Mouse (Mus musculus) inflammation-experienced regulatory T-cells, adult 6 months (primary cell): ENCODE measurements at regions not wholly inside any gene's neighbourhood (a gene's known extent, or its start where the extent isn't known, plus 50 kb on each side); places are given as distances from the start of the nearest gene placed in this dataset.
"Not testable (repeated sequence)": the region's sequence is repeated elsewhere in the genome, so short reads cannot be mapped to it uniquely, and the experiment has no call there.

ENCODE experiments used
- ATAC-seq: one replicate; pipeline ENCODE4 v1.8.0; 2017

- ATAC-seq, result not testable (repeated sequence)
Measured at GRCm38 (mm10) chr17:82922986-82923385, 292.1 kb upstream of the Pkdcc start.

- ATAC-seq, result no peak
Measured at GRCm38 (mm10) chr17:82925751-82926150, 289.3 kb upstream of the Pkdcc start.

- no peak for ATAC-seq
Measured at GRCm38 (mm10) chr17:82927681-82928080, 287.4 kb upstream of the Pkdcc start.

GRCm38 (mm10) chr17:82929511-82929910, 285.6 kb upstream of the Pkdcc start:
- ATAC-seq, result no peak

- ATAC-seq, result no peak
Measured at GRCm38 (mm10) chr17:82930738-82931137, 284.4 kb upstream of the Pkdcc start.

- ATAC-seq, result no peak
Measured at GRCm38 (mm10) chr17:82931476-82931875, 283.6 kb upstream of the Pkdcc start.

GRCm38 (mm10) chr17:82936836-82937235, 278.3 kb upstream of the Pkdcc start:
- ATAC-seq, result no peak

GRCm38 (mm10) chr17:82946083-82946482, 269.0 kb upstream of the Pkdcc start:
- ATAC-seq, result no peak

GRCm38 (mm10) chr17:82949794-82950193, 265.3 kb upstream of the Pkdcc start:
- no peak for ATAC-seq

- ATAC-seq, result no peak
Measured at GRCm38 (mm10) chr17:82950268-82950667, 264.8 kb upstream of the Pkdcc start.

GRCm38 (mm10) chr17:82957409-82957808, 257.7 kb upstream of the Pkdcc start:
- no peak for ATAC-seq

- no peak for ATAC-seq
Measured at GRCm38 (mm10) chr17:82963374-82963773, 251.7 kb upstream of the Pkdcc start.

- no peak for ATAC-seq
Measured at GRCm38 (mm10) chr17:82999710-83000109, 215.4 kb upstream of the Pkdcc start.

- ATAC-seq, result no peak
Measured at GRCm38 (mm10) chr17:83000411-83000810, 214.7 kb upstream of the Pkdcc start.

GRCm38 (mm10) chr17:83001567-83001966, 213.5 kb upstream of the Pkdcc start:
- ATAC-seq, result no peak

GRCm38 (mm10) chr17:83010845-83011244, 204.2 kb upstream of the Pkdcc start:
- ATAC-seq, result no peak

GRCm38 (mm10) chr17:83015656-83016055, 199.4 kb upstream of the Pkdcc start:
- no peak for ATAC-seq

GRCm38 (mm10) chr17:83016936-83017335, 198.2 kb upstream of the Pkdcc start:
- ATAC-seq, result no peak

- no peak for ATAC-seq
Measured at GRCm38 (mm10) chr17:83019267-83019666, 195.8 kb upstream of the Pkdcc start.

- no peak for ATAC-seq
Measured at GRCm38 (mm10) chr17:83020576-83020975, 194.5 kb upstream of the Pkdcc start.

GRCm38 (mm10) chr17:83025340-83025816, 189.7 kb upstream of the Pkdcc start:
- ATAC-seq, result no peak

GRCm38 (mm10) chr17:83034914-83035573, 180.0 kb upstream of the Pkdcc start:
- no peak for ATAC-seq

GRCm38 (mm10) chr17:83035574-83035918, 179.5 kb upstream of the Pkdcc start:
- no peak for ATAC-seq

GRCm38 (mm10) chr17:83039563-83039962, 175.5 kb upstream of the Pkdcc start:
- ATAC-seq, result no peak

- no peak for ATAC-seq
Measured at GRCm38 (mm10) chr17:83044515-83044914, 170.6 kb upstream of the Pkdcc start.
